Mouse (Mus musculus): ENCODE data around the gene Shoc2.
A peak's percentile ranks its signal among the peaks of the same experiment; 100 is the strongest.

Shoc2 gene

DNA sequence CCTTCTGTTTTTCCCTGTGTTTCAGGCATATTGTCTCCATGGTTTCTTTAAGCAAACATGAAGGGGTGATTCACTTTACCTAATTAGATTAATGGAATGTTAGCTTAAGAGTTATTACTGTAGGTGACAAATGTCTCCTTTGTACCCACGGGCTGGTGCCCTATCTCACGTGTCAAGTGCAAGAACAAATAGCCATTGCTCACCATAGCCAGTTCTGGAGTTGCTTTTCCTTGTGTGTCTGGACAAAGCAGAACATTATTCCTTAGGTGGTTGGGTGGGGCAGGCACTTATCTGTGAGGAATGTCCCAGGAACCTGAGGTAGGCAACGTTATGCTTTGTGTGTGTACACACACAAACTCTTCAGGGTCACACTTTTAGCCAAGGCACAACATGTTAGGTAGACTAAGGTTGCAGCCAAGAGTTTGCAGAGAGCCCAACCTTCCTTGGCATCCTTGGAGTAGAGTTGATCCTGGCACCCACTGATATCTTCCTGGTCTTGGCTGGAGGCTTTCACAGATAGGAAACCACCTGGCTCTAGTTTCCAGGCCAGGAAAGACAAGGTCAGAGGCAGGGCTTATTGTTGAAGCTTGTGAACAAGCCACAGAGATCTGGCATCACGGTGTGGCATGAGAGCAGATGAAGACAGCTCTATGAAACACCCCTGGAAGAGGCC lies 96.4 kb downstream of the Shoc2 start:
- peak; percentile 30 for DNase-seq

GRCm38 (mm10) chr19:54041029-54041367 lies 96.9 kb downstream of the Shoc2 start:
- DNase-seq, result no peak

- DNase-seq, result no peak
Measured at GRCm38 (mm10) chr19:54043851-54044250, 99.7 kb downstream of the Shoc2 start, which contains the start of gene Adra2a. Gene Adra2a, plus strand, starts transcription at chr19:54044151.

DNA sequence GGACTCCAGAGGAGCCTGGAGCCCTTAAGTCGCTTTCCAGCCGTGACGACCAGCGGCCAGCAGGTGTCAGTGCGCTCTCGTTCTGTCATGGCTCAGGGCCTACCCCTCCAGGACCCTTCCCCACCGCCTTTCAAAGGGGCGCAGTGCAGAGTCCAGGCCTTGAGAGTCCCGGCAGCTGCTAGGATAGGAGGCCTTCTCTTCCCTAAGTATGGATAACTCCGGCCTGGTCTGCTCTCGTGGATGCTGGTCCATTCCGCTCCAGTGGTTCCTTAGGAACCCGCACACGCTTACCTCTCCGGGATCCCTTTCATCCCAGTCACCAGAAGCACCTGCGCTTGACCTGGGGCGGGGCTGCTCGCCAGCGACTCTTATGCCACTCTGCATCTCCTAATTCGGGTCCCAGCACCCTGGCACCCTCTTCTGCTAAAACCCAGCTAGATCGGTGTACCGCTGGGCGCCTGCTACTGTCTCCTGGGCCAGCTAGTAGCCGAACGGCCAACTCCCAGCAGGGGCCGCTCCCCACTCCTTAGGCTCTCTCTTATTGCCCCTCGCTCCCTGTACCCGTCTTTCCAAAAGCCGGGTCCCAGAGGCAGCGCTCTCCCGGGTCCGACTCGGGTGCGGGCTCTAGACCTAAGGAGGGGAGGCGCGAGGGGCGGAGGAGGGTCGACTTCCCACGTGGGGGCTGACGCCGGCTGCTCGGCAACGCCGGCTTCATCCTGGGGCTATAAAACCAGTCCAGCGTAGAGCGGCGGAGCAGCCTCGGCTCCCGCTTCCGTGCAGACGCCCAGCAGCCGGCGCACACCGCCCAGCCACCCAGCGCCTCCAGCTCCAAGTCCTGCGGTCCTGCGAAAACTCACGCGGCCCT lies 100.6 kb downstream of the Shoc2 start:
- DNase-seq, result peak; percentile 71

DNA sequence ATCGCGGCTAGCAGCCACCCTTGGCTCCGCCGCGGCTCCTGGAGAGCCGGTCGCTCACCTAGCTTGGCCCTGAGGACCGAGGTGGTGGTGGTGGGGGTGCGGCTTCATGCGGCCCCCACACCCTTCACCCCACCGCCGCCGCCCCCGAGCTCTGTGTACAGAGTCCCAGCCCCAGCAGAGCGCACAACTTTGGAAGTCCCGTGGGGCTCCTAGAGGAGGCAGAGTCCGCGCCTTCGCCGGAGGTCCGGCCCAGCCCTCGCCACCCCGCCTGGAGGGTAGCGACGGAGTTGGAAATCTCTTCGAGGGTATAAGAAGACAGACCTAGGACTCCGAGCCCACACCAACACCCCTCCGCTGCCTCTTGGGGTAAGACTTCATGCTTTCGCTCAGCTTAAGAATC lies 101.3 kb downstream of the Shoc2 start:
- no peak for DNase-seq

DNA sequence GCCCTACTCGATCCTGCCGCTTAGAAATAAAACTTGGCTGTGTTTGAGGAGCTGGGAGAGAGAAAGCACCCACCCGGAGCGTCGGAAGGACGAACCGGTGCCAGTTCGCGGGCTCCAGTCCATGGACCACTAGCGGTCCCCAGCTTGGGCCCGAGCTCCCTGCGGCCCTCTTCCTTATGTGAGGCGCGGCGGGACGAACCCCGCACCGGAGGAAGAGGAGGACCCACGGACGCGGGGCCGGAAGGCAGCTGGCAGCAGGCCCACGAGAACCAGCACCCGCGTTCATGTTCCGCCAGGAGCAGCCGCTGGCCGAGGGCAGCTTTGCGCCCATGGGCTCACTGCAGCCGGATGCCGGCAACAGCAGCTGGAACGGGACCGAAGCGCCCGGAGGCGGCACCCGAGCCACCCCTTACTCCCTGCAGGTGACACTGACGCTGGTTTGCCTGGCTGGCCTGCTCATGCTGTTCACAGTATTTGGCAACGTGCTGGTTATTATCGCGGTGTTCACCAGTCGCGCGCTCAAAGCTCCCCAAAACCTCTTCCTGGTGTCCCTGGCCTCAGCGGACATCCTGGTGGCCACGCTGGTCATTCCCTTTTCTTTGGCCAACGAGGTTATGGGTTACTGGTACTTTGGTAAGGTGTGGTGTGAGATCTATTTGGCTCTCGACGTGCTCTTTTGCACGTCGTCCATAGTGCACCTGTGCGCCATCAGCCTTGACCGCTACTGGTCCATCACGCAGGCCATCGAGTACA lies 102.0 kb downstream of the Shoc2 start:
- no peak for DNase-seq

- DNase-seq, result no peak
Measured at GRCm38 (mm10) chr19:54046684-54047070, 102.6 kb downstream of the Shoc2 start.

DNA sequence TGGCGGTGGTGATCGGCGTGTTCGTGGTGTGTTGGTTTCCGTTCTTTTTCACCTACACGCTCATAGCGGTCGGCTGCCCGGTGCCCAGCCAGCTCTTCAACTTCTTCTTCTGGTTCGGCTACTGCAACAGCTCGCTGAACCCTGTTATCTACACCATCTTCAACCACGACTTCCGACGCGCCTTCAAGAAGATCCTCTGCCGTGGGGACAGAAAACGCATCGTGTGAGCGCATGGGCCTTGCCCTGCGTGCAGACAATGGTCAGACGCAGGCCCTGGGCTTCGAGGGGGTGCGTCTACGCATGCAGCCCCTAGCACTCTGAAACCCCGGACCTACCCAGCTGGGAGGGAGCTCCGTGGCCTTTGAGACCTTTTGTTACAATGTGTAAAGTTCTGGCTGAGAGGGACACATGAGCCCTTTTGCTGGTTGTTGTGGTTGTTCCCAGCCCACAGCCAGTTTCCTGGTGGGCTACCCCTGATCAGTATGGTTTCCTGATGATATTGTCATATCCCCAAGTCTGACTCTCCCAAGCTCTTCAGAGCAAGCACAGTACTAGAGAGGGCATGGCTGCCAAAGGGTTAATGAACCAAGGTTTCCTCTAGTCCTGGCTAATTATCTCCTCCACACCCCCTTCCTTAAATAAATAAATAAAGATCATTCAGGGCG lies 103.4 kb downstream of the Shoc2 start:
- DNase-seq, result no peak

GRCm38 (mm10) chr19:54048161-54048885 lies 104.2 kb downstream of the Shoc2 start:
- DNase-seq, result no peak

DNA sequence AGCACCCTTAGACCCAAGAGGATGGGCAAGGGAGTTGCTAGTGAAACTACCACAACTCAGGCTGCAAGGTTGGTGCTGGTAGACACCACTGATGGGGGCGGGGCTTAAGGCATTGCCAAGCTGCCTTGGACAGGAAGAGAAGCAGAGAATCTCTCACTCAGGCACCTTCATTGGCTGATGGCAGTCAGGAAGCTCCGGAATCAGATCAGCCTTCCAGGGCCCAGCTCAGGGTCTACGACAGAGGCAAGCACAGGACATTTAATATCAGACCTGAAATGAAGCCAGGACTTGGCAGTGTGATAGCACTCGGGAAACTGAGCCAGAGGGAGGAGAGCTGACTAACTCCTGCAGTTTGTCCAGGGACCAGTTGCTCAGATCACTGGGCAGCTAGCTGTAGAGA lies 107.5 kb downstream of the Shoc2 start:
- no peak for DNase-seq

- no peak for DNase-seq
Measured at GRCm38 (mm10) chr19:54055845-54056244, 111.7 kb downstream of the Shoc2 start.

DNA sequence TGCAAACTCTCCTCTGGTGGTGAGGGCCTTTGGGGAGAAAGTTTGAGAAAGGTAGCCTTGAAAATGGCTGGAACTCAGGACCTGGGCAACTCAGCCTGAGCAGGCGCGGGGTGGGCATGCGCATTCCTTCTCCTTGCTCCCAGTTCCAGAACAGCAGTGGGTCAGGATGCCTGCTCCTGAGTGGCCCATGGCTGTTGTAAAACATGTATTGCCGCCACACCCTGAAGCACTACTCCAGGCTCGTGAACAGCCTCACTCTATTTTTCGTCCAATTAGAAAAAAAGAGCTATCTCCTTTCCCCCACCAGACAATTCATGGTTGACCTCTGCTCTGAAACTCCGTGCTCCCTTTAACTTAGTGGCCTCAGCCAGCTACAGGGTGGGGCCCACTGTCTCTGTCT lies 124.3 kb downstream of the Shoc2 start:
- no peak for DNase-seq

DNA sequence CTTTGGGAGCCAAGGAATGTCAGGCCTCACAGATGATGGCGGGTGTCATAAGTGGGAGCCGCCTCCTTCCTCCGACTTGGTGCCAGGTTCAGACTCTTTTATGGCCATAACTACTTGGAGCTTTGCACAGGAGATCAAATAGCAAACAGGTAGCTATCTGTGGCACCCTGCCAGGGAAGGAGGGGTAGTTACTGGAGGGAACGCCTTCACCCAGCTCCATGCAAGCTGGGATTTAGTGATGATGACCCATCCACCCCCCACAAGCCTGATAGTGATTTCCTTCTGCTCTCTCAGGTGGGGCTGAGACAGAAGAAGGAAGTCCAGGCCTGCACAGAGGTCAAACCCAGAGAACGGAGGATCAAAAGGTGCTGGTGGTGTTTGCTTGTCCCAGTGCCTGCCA lies 126.4 kb downstream of the Shoc2 start:
- DNase-seq, result peak; percentile 64

DNA sequence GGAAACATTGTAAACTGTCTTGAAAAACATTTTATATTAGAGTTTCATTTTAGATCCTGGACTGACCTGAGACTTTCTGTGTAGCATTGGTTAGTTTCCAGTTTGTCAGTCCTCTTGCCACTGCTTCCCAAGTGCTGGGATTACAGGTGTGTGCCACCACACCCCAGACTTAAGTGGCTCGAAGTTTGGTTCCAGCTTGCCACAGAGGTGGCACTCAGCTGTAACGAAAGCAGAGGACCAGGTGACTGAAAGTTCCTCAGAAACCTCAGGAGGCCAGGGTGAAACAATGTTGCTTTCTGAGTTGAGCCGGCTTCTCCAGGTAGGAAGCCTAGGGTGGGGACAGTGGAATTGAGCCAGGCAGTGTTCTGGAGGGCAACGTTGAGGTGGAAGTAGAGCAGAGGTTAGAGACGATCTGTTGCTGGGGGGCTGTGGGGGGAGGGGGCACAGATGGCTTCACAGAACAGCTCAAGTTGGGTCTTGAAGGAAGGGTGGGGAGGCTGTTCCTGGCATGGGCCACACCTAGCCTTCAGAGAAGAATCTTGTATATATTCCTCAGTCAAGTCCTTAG lies 128.2 kb downstream of the Shoc2 start:
- DNase-seq, result peak; percentile 16

- DNase-seq, result no peak
Measured at GRCm38 (mm10) chr19:54076362-54077349, 132.6 kb downstream of the Shoc2 start.

DNA sequence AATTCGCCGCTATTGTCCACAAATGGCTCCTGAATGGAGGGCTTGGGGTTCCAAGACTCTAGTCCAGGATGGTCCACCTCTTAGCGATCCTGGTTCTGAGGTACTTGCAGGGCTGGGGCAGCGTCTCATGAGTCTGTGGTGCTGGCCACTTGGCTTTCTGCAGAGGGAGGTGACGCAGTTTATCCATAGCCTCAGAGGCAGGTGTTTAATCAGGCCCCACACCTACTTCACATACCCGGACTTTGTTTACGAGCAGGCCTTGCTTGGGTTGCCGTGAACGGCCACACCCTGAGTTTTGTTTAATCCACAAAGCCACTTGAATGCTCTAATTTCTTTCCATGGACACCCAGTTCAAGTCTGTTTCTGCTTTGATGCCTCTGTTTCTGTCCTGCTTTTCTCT lies 137.2 kb downstream of the Shoc2 start:
- DNase-seq, result peak; percentile 19

GRCm38 (mm10) chr19:54081716-54082165 lies 137.6 kb downstream of the Shoc2 start:
- DNase-seq, result no peak
